Mouse (Mus musculus) kidney, adult 10 weeks (tissue): Measurements from ENCODE around the gene Zfp74. TPM values are rescaled to one million over a fixed set of nuclear protein-coding genes. Genes with fewer than 3 reads are reported as not detected.

Experiments
- polyA plus RNA-seq: library from polyadenylated mRNA; stranded (reverse); fragments of 350-450 nt; fragmentation: Illumina TruSeq; extraction: RNeasy Lipid Tissue Mini Kit (QIAGEN cat#74804); gene quantifications from one replicate; pipeline ENCODE4 v1.2.3, GENCODE M21; 2014; ENCODE audit warnings: low read depth, low replicate concordance

Gene Zfp74
- polyA plus RNA-seq = 10.1 TPM

DNA sequence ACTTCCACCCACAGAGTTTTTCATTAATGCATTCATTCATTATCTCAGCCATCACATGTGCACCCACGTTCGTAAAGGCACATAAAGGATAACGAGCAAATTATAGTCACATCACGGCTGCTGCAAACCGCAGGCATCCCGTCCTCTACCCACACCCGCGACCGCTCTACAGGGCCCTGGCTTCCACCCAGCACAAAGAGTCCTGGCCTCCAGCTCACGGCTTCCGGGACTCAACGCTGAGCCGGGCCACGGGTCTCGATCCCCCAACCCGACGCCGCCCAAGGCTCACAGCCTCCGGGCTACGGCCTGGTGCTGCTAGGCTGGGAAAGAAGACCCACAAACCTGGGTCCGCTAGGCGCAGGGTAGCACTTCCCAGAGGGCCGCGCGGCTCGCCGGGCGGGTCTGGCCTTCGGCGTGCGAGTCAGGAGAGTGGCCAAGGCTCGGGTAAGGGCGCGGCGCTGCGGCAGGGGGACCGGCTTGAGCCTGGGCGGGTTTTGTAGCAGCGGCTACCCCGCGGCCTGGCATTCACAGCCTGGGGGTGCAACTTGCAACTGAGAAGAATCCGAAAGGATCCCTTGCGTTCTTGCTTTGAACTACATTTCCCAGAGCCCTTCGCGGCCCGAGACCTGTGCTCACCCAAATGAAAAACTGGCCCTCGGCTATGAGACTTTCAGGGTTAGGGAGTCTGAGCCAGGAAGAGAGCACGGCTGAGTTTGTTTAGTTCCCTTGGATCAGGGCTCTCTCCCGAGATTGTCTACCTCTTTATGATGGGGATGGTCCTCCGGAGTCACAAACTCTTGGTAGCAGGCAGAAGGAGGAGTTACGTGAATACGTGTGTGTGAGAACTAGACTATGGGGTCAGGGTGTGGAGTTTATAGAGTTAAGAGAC, at the start of gene Zfp74:
TSS of gene Zfp74 (minus strand) at position 577 of the 889 bp plus-strand sequence.

DNA sequence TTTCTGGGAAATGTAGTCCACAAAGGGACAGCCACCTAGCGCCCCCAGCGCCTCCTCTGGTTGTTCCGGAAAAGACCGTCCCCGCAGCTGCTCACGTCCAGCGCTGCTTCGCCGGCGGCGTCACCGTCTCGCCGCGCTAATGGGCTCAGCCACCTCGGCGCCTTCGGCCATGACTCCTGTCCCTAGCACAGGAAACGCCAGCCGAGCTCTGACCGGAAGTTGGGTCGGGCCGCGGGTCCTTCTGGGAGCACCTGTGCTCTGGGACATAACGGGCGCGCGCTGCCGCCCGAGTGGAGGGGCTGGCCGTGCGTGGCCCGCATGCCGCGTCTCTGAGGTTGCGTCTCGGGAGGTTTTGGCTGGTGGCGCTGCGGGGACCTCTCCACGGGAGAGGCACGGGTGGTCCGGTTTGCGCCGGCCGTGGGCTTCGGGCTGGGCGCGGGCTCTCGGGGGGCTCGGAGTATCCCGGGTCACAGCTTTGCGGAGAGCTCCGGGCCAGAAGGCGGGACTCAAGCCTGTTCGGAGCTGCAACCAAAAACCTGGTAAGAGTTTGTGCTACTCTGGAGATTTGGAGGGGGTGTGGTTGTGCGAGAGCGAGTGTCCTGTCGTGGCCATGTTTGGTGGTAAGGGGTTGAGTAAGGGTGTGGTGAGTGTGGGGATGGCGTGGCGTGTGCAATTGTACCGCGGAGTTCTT, 29.9 kb upstream of the Zfp74 start, which contains the start of gene Zfp568:
TSS of gene Zfp568 (plus strand) at position 266 of the 691 bp plus-strand sequence.

DNA sequence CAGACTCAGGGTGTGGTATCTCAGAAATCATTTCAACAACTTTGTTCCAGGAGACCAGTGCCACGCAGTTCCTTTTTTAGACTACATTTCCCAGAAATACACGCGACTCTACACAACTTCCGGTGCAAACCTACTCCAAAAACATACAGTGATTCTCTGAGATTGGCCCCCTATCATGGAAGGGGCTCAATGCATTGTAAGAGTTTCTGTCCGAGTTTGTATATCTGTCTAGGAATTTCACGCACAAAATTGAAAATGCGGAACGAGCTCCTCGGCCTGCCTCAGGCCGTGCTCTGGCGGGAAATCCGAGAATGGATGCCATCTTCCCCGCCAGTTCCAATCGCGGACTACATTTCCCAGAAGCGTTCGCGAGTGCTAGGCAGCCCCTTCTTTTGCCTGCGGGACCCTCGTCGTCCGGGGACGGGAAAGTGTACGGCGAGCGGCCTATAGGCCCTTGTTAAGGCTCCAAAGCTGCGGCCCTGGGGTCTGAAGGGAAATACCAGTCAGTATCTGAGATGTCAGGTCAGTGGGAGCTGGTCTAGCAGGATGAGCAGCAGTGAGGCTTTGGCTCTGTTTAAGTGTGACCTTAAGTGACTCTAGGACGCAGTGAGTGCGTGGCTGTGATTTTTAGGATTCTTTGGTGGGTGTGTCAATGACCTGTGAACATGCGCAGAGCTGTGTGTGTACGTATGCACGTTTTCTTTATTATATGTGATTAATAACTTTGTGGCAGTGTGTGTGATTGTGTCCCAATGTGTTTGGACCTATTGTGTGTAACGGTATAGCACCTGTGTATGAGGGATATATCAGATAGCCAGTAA, 45.5 kb downstream of the Zfp74 start, which contains the start of gene Zfp383:
TSS of gene Zfp383 (plus strand) at position 94 of the 821 bp plus-strand sequence.

DNA sequence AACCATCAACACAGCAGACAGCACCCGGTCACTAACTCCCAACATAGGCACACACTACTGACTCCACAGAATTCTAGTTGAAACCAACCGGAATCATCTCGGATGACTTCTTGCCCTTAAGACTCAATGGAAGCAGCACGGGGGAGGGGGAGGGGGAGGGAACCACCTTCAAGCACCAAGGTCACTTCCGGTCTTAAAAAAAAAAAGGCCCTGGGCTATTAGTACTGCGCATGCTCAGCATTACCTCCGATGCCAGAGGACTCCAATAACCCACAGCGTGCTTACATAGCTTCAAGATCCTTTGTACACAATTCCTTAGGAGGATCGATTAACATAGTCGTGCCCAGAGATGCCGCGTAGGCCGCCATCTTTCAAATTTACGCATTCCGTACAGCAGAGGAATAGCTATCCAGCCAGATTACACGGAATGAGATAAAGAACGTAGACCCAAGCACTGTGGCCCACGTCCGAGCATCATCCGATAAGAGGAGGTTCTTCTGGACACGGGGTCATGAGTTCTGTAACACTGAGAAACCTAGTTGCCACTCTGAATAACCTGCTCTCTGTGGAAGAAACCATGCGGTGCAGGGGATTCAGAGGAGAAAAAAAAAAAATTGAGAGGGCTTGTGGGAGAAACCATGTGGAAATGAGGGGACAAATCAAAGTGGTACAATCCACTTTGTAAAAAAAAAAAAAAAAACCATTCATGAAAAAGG, 47.8 kb downstream of the Zfp74 start, which contains the start of gene Zfp27:
TSS of gene Zfp27 (minus strand) at position 607 of the 716 bp plus-strand sequence.

Other genes with a start within 250 kb of the Zfp74 start
- not detected for gene Catsperg2, start 227.1 kb downstream of the Zfp74 start, polyA plus RNA-seq
- 12.8 TPM for gene Zfp84, start 185.5 kb downstream of the Zfp74 start, polyA plus RNA-seq
- 5.0 TPM for gene Zfp30, start 170.1 kb downstream of the Zfp74 start, polyA plus RNA-seq
- 9.7 TPM for gene Zfp790, start 138.0 kb downstream of the Zfp74 start, polyA plus RNA-seq
- gene Zfp940, start 100.4 kb downstream of the Zfp74 start, polyA plus RNA-seq = 3.6 TPM
- gene Zfp420, start 94.1 kb downstream of the Zfp74 start, polyA plus RNA-seq = 18.5 TPM
- 4.6 TPM for gene Zfp27, start 47.5 kb downstream of the Zfp74 start, polyA plus RNA-seq
- 10.3 TPM for gene Zfp383, start 45.9 kb downstream of the Zfp74 start, polyA plus RNA-seq
- gene Zfp568, start 29.9 kb upstream of the Zfp74 start, polyA plus RNA-seq = 6.0 TPM
- gene Zfp14, start 97.3 kb upstream of the Zfp74 start, polyA plus RNA-seq = 3.1 TPM
- gene Zfp82, start 118.8 kb upstream of the Zfp74 start, polyA plus RNA-seq = 2.0 TPM
- gene Gm26920, start 136.3 kb upstream of the Zfp74 start, polyA plus RNA-seq = not detected
- gene Zfp566, start 136.4 kb upstream of the Zfp74 start, polyA plus RNA-seq = 1.9 TPM
- gene Zfp260, start 140.7 kb upstream of the Zfp74 start, polyA plus RNA-seq = 97.5 TPM
- gene Zfp382, start 167.9 kb upstream of the Zfp74 start, polyA plus RNA-seq = 0.93 TPM
- 32.4 TPM for gene Zfp146, start 215.7 kb upstream of the Zfp74 start, polyA plus RNA-seq
- gene Cox7a1, start 230.1 kb upstream of the Zfp74 start, polyA plus RNA-seq = not detected
- 58.2 TPM for gene Capns1, start 244.7 kb upstream of the Zfp74 start, polyA plus RNA-seq